ENCODE assay signal across 29 mouse cellular contexts in the genomic region with DNA sequence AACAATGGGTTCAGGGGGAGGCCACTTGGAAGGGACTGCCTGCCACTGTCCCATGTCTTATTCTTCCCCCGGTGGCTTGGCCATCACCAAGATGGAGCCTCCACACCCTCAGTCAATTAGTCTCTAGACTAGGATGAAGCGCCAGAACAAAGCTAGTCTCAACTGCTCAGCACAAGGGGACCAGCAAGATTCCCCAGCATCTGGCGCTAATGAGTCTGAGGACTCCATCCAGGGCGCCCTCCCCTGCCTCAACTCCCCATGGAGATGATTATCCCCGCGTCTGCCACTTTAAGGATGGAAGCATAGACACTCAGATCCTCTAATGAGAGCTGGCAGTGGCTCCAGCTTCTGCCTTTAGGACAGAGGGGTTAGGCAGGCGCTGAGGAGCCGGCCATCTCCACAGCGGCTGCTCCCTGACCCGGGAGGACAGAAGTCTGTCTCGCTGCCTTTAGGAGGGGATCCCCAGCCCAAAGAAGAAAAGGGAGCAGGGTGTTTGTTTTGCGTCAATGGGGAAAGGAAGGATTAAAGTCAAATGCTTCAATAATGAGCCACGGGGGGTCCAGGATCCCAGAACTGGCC.
DNase-seq lines count a peak whose midpoint lies in the region; ATAC-seq and TF ChIP-seq lines count a peak whose summit lies in the region.
"Had no signal": no experiment of that assay in that cellular context is flagged by ENCODE, and none has a peak within 500 bp of the region (broad histone marks: within the 10 kb centered on the region; RNA-seq: fewer than 3 reads in every experiment).

No protein-coding gene starts in this region.

- TF ChIP-seq CTCF in brain, embryonic 14.5 days (IDR thresholded peaks at IDR 0.05; ENCODE audit: borderline replicate concordance, extremely low read depth, insufficient read depth, insufficient read length), result no peak

- H3K9me3 ChIP-seq in midbrain, embryonic 10.5 days (replicated peaks), result no peaks in the 10 kb centered on the region
- H3K9me3 ChIP-seq in midbrain, embryonic 16.5 days (replicated peaks; ENCODE audit: control insufficient read depth, low read length, poor library complexity, severe bottlenecking), result no peaks in the 10 kb centered on the region
- H3K9me3 ChIP-seq in embryonic facial prominence, embryonic 14.5 days (ENCODE audit: control insufficient read depth, low read length), result no peaks in the 10 kb centered on the region
- H3K9me3 ChIP-seq: embryonic facial prominence, embryonic 15.5 days; forebrain, embryonic 12.5 days; hindbrain, embryonic 10.5 days; kidney, embryonic 15.5 days; limb, embryonic 13.5 days; neural tube, embryonic 15.5 days had no signal

- H3K9ac ChIP-seq in midbrain, embryonic 16.5 days (ENCODE audit: low read depth, low read length), result no peak overlapping the region
- H3K9ac ChIP-seq in embryonic facial prominence, embryonic 14.5 days (ENCODE audit: low read depth, low read length), result no peak overlapping the region
- H3K9ac ChIP-seq: embryonic facial prominence, embryonic 15.5 days; forebrain, embryonic 12.5 days; forebrain, postnatal 0 days; kidney, embryonic 15.5 days; limb, embryonic 13.5 days; neural tube, embryonic 15.5 days had no signal

- peak; percentile 20 for DNase-seq in midbrain, embryonic 10.5 days (ENCODE audit: low spot score)
- DNase-seq in brain, embryonic 14.5 days (ENCODE audit: low read depth), result peak; percentile 45
- DNase-seq in embryonic facial prominence, embryonic 14.5 days (ENCODE audit: low spot score), result peak; percentile 69
- DNase-seq in retina, postnatal 1 day, result peak; percentile 79
- DNase-seq in gastrocnemius, adult 18-20 months (ENCODE audit: low spot score), result no peak
- DNase-seq: adrenal gland, adult 2 months; adrenal gland, postnatal 36 days; B cell, adult 2 months; cerebellum, adult 8-10 months; forebrain, postnatal 0 days; gastrocnemius, postnatal 14 days; heart, postnatal 14 days; kidney, adult 18-20 months; kidney, postnatal 25 days; spleen, adult 18-20 months; thymus, adult 2 months; thymus, postnatal 36 days had no signal

- no peak overlapping the region for H3K4me2 ChIP-seq in midbrain, embryonic 16.5 days (ENCODE audit: low read length)
- no peak overlapping the region for H3K4me2 ChIP-seq in embryonic facial prominence, embryonic 14.5 days (ENCODE audit: low read depth, low read length)
- H3K4me2 ChIP-seq: embryonic facial prominence, embryonic 15.5 days; forebrain, embryonic 12.5 days; kidney, embryonic 15.5 days; limb, embryonic 13.5 days; liver, embryonic 11.5 days; neural tube, embryonic 15.5 days had no signal

- H3K4me3 ChIP-seq in midbrain, embryonic 10.5 days, result no peak overlapping the region
- H3K4me3 ChIP-seq in midbrain, embryonic 16.5 days (ENCODE audit: low read depth, low read length), result no peak overlapping the region
- no peak overlapping the region for H3K4me3 ChIP-seq in embryonic facial prominence, embryonic 14.5 days (ENCODE audit: low read depth, low read length)
- H3K4me3 ChIP-seq: embryonic facial prominence, embryonic 15.5 days; forebrain, embryonic 12.5 days; hindbrain, embryonic 10.5 days; kidney, embryonic 15.5 days; limb, embryonic 13.5 days; neural tube, embryonic 15.5 days had no signal

- H3K4me1 ChIP-seq in midbrain, embryonic 10.5 days, result peaks cover 12% of the 10 kb centered on the region
- no peaks in the 10 kb centered on the region for H3K4me1 ChIP-seq in midbrain, embryonic 16.5 days (ENCODE audit: control insufficient read depth, insufficient read depth, low read length)
- H3K4me1 ChIP-seq in embryonic facial prominence, embryonic 14.5 days (ENCODE audit: control insufficient read depth, insufficient read depth, low read length), result no peaks in the 10 kb centered on the region
- H3K4me1 ChIP-seq: hindbrain, embryonic 10.5 days; kidney, embryonic 15.5 days; neural tube, embryonic 15.5 days had no signal

- no peaks in the 10 kb centered on the region for H3K36me3 ChIP-seq in midbrain, embryonic 10.5 days
- H3K36me3 ChIP-seq in midbrain, embryonic 16.5 days (ENCODE audit: control insufficient read depth, insufficient read depth, low read length), result no peaks in the 10 kb centered on the region
- H3K36me3 ChIP-seq in embryonic facial prominence, embryonic 14.5 days (ENCODE audit: control insufficient read depth, insufficient read depth, low read length), result no peaks in the 10 kb centered on the region
- H3K36me3 ChIP-seq: embryonic facial prominence, embryonic 15.5 days; forebrain, embryonic 12.5 days; hindbrain, embryonic 10.5 days; kidney, embryonic 15.5 days; limb, embryonic 13.5 days; neural tube, embryonic 15.5 days had no signal

- no peak overlapping the region for H3K27ac ChIP-seq in midbrain, embryonic 10.5 days (replicated peaks)
- H3K27ac ChIP-seq in midbrain, embryonic 16.5 days (ENCODE audit: low read length), result no peak overlapping the region
- H3K27ac ChIP-seq in embryonic facial prominence, embryonic 14.5 days (replicated peaks; ENCODE audit: low read depth, low read length), result no peak overlapping the region
- H3K27ac ChIP-seq: embryonic facial prominence, embryonic 15.5 days; forebrain, embryonic 12.5 days; hindbrain, embryonic 10.5 days; kidney, embryonic 15.5 days; limb, embryonic 13.5 days; macrophage; neural tube, embryonic 15.5 days had no signal

- 5% methylated on average over 13 of the region's 13 CpGs for WGBS in midbrain, embryonic 10.5 days
- 2% methylated on average over 13 of the region's 13 CpGs for WGBS in midbrain, embryonic 16.5 days
- 12% methylated on average over 13 of the region's 13 CpGs for WGBS in embryonic facial prominence, embryonic 14.5 days

- peaks cover 12% of the 10 kb centered on the region; the same call in 1 of the 2 replicates for H3K27me3 ChIP-seq in midbrain, embryonic 10.5 days (ENCODE audit: low read depth, poor library complexity, severe bottlenecking)
- H3K27me3 ChIP-seq in midbrain, embryonic 16.5 days (ENCODE audit: control insufficient read depth, insufficient read depth, low read depth, low read length), result no peaks in the 10 kb centered on the region
- H3K27me3 ChIP-seq in embryonic facial prominence, embryonic 14.5 days (replicated peaks; ENCODE audit: control insufficient read depth, insufficient read depth, low read length), result no peaks in the 10 kb centered on the region
- H3K27me3 ChIP-seq: neural tube, embryonic 15.5 days had no signal

- no peak for TF ChIP-seq POLR2A in brain, embryonic 14.5 days (IDR thresholded peaks at IDR 0.05; ENCODE audit: borderline replicate concordance, extremely low read depth, insufficient read depth, insufficient read length, poor library complexity, severe bottlenecking)

- no peak for ATAC-seq in midbrain, embryonic 16.5 days
- ATAC-seq in embryonic facial prominence, embryonic 14.5 days (ENCODE audit: low read depth), result peak; percentile 79; the same call in 1 of the 2 replicates
- ATAC-seq: activated CD4-positive, CD25-positive, alpha-beta regulatory T cell, adult 4 months; hindbrain, embryonic 16.5 days; lung, postnatal 0 days had no signal
